Mouse (Mus musculus) testis, adult 2 months (tissue): ENCODE results near the gene Ntrk1. TPM values are rescaled to one million over a fixed set of nuclear protein-coding genes. Genes with fewer than 3 reads are reported as not detected.

Experiments used
- H3K27ac ChIP-seq: fragments of 200-500 bp; 2 replicates; pipeline ENCODE4 v1.5.1; 2012; ENCODE audit warnings: low read depth, low read length; ENCODE audit not compliant: control insufficient read depth, insufficient read depth
- H3K27me3 ChIP-seq: fragments of 200-500 bp; 2 replicates; pipeline ENCODE4 v1.6.1; 2012; ENCODE audit warnings: mild to moderate bottlenecking, low read length, moderate library complexity; ENCODE audit not compliant: control insufficient read depth, insufficient read depth
- H3K36me3 ChIP-seq: fragments of 200-500 bp; 2 replicates; pipeline ENCODE4 v1.6.1; 2012; ENCODE audit warnings: mild to moderate bottlenecking, low read length; ENCODE audit not compliant: control insufficient read depth, insufficient read depth
- H3K4me1 ChIP-seq: fragments of 200-500 bp; 2 replicates; pipeline ENCODE4 v1.6.1; 2012; ENCODE audit warnings: low read length; ENCODE audit not compliant: control insufficient read depth, insufficient read depth
- H3K4me3 ChIP-seq: fragments of 200-500 bp; 2 replicates; pipeline ENCODE4 v1.5.1; 2012; ENCODE audit warnings: low read depth, mild to moderate bottlenecking, low read length, moderate library complexity, mixed read lengths; ENCODE audit not compliant: control insufficient read depth
- CTCF ChIP-seq: fragments of 200-500 bp; IDR thresholded peaks from 2 replicates; pipeline ENCODE4 v1.5.1; 2012; ENCODE audit warnings: low read depth, mild to moderate bottlenecking, inconsistent platforms, low read length, moderate library complexity; ENCODE audit not compliant: control insufficient read depth, insufficient read depth, insufficient replicate concordance
- POLR2A ChIP-seq: fragments of 200-500 bp; IDR thresholded peaks from 2 replicates; pipeline ENCODE4 v1.6.1; 2012; ENCODE audit warnings: low read depth, mild to moderate bottlenecking, inconsistent platforms, low read length, moderate library complexity; ENCODE audit not compliant: control insufficient read depth
- polyA plus RNA-seq: library from polyadenylated mRNA; depleted of rRNA; stranded (reverse); fragments of >200 nt; gene quantifications from 2 replicates; pipeline ENCODE4 v1.2.3, GENCODE M21; 2012

Ntrk1 gene
- polyA plus RNA-seq, 1 experiment: 0.64 TPM

- no peaks in the 10 kb centered on the region; the same call in 1 of the 2 replicates for H3K4me1 ChIP-seq
- H3K4me3 ChIP-seq: no peak overlapping the region
- H3K36me3 ChIP-seq: no peaks in the 10 kb centered on the region
- no peak overlapping the region for H3K27ac ChIP-seq
- H3K27me3 ChIP-seq: no peaks in the 10 kb centered on the region
- no peak for TF ChIP-seq POLR2A
- TF ChIP-seq CTCF: no peak
These were observed 9.2 kb downstream of the Ntrk1 start for GRCm38 (mm10) chr3:87785626-87786214.

GRCm38 (mm10) chr3:87785156-87785555, 9.8 kb downstream of the Ntrk1 start:
- no peaks in the 10 kb centered on the region; the same call in 1 of the 2 replicates for H3K4me1 ChIP-seq
- TF ChIP-seq POLR2A (no peak), CTCF (no peak)
- no peak overlapping the region for H3K27ac ChIP-seq
- no peaks in the 10 kb centered on the region for H3K36me3 ChIP-seq
- no peak overlapping the region for H3K4me3 ChIP-seq
- no peaks in the 10 kb centered on the region for H3K27me3 ChIP-seq

- TF ChIP-seq CTCF: no peak
- TF ChIP-seq POLR2A: no peak
- H3K27me3 ChIP-seq: no peaks in the 10 kb centered on the region
- H3K4me1 ChIP-seq: peaks cover 3% of the 10 kb centered on the region; the same call in 1 of the 2 replicates
- H3K36me3 ChIP-seq: no peaks in the 10 kb centered on the region
- H3K27ac ChIP-seq: no peak overlapping the region
- no peak overlapping the region for H3K4me3 ChIP-seq
These were observed 11.5 kb downstream of the Ntrk1 start for GRCm38 (mm10) chr3:87783282-87784023.

- Histone ChIP-seq H3K27me3 (no peaks in the 10 kb centered on the region), H3K27ac (no peak overlapping the region), H3K4me1 (peaks cover 5% of the 10 kb centered on the region), H3K36me3 (no peaks in the 10 kb centered on the region), H3K4me3 (no peak overlapping the region)
- no peak for TF ChIP-seq CTCF
- no peak for TF ChIP-seq POLR2A
These were observed 15.9 kb downstream of the Ntrk1 start for GRCm38 (mm10) chr3:87779086-87779485.

GRCm38 (mm10) chr3:87778283-87778682, 16.7 kb downstream of the Ntrk1 start:
- Histone ChIP-seq H3K36me3 (no peaks in the 10 kb centered on the region), H3K4me1 (peaks cover 5% of the 10 kb centered on the region), H3K27me3 (no peaks in the 10 kb centered on the region), H3K27ac (no peak overlapping the region), H3K4me3 (no peak overlapping the region)
- TF ChIP-seq POLR2A (no peak), CTCF (no peak)

- no peak overlapping the region for H3K4me3 ChIP-seq
- no peaks in the 10 kb centered on the region for H3K27me3 ChIP-seq
- H3K4me1 ChIP-seq: peaks cover 4% of the 10 kb centered on the region
- no peaks in the 10 kb centered on the region for H3K36me3 ChIP-seq
- H3K27ac ChIP-seq: no peak overlapping the region
- TF ChIP-seq CTCF (no peak), POLR2A (no peak)
These were observed 23.9 kb downstream of the Ntrk1 start for GRCm38 (mm10) chr3:87771088-87771487.

- no peaks in the 10 kb centered on the region for H3K36me3 ChIP-seq
- no peak overlapping the region for H3K4me3 ChIP-seq
- peaks cover 4% of the 10 kb centered on the region for H3K4me1 ChIP-seq
- no peaks in the 10 kb centered on the region for H3K27me3 ChIP-seq
- H3K27ac ChIP-seq: no peak overlapping the region
- TF ChIP-seq POLR2A (no peak), CTCF (peak; percentile 31; the same call in 1 of the 2 replicates)
These were observed 24.7 kb downstream of the Ntrk1 start for GRCm38 (mm10) chr3:87770280-87770679.
